Mouse (Mus musculus): ENCODE measurements at regions not wholly inside any gene's neighbourhood (a gene's known extent, or its start where the extent isn't known, plus 50 kb on each side); places are given as distances from the start of the nearest gene placed in this dataset.

GRCm38 (mm10) chr1:35838625-35839024 is 229.6 kb upstream of the Hs6st1 start:
- TF ChIP-seq CTCF (IDR thresholded peaks at IDR 0.05; ENCODE audit: control insufficient read depth, insufficient read depth, insufficient read length): no peak
- TF ChIP-seq MAX (IDR thresholded peaks at IDR 0.05): no peak
- TF ChIP-seq CEBPB (IDR thresholded peaks at IDR 0.05; ENCODE audit: low read depth): no peak
- no peak for TF ChIP-seq MYOD1 (IDR thresholded peaks at IDR 0.05; ENCODE audit: control insufficient read depth, insufficient read length, low read depth)

Measured in C2C12 (cell line).